Mouse (Mus musculus): ENCODE measurements around the gene Chic2.

Gene Chic2

DNA sequence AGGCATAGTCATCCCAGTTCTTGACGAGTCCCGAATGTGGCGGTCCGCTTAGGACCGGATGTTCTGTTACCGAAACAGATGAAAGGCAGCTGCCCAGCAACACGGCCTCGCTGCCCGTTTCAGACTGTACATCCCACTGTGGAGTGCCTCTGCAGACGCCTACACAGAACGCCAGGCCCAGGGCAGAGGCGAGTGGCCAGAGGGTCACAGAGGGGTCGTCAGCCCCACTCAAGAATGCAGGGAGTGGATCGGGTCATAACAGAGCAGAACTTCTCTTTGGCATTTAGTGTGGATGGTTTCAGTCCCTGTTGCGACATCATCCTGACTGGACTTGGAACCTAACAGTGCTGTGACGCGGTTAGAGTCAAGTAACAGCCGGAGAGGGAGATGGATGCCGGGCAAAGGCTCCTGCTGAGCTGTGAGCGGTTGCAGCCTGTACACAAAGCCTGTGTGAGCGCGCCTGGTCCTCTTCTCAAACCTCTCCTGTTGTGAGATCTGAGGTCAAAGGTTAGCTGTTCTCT lies 70.5 kb downstream of the Chic2 start:
- DNase-seq, result peak; percentile 51

DNA sequence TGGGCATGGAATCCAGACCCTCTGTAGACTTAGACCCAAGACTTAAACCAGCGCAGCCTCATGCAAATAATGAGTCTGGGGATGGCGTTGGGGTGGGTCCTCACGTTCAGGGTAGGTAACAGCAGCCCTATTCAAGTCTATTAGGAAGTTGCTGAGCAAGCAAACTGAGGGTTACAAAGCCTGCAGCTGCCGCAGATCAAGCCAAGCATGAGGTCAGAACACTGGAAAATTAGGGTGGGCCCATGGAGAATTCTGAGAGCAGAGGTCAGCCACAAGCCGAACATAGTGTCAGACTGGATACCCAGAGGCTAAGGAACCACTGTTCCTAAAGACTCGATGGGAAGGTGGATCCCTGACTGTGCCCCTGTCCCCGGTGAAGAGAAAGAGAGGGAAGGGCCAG lies 73.2 kb downstream of the Chic2 start:
- DNase-seq, result peak; percentile 14

DNA sequence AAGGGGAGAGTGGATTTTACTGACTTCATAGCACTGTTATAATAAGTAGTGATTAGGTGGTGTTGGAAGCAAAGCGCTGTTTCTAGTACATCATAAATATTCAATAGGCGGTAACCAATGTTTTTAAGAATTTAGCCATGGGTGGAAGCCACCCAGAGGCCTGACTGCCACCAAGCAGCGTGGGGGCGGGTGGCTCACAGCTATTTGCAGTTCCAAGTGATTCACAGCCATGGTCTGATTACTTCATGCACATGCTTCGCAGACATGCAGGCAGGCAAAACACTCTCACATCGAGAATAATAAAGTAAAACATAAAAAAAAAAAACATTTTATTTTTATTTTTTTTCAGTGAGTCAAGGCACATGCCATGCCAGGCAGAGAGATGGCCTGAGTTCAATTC lies 75.2 kb downstream of the Chic2 start:
- no peak for DNase-seq

DNA sequence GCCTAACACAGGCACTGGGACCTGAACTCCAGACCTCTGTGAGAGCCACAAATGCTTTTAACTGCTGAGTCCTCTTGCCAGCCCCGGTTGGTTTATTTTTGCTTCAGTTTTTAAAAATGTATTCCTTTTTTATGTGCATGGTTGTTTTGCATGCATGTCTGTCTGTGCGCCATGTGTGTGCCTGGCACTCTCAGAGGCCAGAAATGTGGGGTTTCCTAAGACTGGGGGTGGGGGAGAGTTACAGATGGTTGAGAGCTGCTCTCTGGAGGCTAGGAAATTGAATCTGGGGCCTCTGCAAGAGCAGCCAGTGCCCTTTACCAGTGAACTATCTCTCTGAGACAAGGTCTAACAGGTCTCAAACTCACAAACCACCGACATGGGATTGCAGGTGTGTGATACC lies 76.7 kb downstream of the Chic2 start:
- DNase-seq, result no peak

DNA sequence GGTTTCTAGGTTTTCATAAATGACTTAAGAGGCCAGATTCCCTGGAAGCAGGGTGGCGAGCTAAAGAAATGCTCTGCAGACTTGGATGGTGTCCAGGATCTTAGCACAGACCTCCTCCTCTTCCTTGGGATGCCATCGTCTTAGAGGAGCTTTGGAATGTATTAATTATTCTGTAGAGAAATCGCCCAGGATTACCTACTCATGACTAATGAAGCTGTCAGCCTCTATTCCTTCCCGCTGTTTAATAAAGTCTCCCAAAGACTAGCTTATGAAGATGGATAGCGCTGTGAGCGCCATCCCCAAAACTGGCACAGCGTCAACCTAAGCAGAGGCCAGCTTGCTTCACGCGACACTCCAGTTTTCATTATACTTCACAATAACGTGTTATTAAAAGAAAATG lies 77.7 kb downstream of the Chic2 start:
- no peak for DNase-seq

DNA sequence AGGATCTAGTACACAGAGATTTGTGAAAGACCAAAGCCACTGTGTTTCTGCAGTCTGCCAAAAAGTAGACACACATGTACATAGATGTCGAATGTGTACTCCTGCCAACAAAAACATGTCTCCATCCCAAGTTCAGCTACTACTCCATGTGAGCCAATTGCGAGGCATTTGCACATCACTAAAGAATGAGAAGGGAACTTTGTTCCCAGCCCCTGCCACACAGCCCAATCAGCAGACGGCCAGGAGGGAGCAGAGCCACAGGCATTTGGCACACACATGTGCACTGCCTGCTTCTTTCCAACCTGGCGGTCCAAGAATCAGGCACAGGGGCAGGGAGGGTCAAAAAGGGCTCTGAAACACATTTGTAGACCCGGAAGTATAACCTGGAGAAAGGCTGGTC lies 81.8 kb downstream of the Chic2 start:
- no peak for DNase-seq

DNA sequence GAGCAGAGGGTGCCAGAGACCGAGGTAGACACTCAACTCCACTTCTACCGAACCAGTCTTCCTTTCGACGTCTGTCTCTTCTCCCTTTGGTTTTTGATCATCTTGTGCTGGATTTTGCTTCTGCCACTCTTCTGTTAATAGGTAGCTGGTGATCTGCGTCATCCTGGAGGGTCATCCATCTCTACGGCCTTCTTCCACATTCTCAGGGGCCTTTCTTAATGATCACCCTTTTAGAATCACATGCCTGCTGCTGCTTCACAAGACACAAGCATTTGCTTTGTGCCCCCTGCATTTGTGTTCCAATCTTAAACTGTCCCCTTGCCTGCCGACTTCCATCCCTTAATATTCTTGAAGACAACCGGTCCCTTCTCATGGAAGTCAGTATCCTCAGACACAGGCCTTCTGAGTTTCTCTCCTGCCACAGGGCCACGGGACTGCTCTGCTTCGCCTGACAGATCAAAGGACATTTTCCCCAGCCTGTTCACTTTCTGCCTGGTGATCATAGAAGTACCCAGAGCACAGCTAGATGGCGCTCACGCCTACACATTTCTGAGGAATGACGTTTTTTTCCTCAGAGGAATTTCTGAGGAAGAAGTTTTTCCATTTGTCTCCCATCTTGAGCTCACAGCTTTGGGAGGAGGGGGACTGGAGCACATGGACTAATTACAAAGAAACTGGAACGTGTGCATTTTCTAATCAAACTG lies 83.6 kb downstream of the Chic2 start:
- DNase-seq, result peak; percentile 74

DNA sequence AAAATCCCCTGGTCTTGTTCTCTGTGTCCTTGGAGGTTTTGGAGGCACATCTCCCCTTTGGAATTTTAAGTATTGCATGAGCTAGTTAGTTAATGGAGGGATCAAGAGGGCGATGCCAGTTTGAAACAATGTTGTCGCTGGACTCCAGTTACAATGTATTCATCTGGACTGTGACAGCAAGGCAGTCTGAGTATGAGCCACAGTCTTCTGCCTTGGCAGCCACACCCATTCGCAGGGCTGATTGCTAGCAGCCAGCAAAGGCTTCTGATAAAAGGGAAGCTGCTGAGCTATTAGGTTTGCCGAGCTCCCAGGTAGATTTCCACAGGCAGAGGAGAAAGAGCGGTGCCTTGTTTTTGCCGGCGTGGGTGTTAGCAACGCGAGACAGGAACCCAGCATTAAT lies 84.3 kb downstream of the Chic2 start:
- DNase-seq, result no peak

DNA sequence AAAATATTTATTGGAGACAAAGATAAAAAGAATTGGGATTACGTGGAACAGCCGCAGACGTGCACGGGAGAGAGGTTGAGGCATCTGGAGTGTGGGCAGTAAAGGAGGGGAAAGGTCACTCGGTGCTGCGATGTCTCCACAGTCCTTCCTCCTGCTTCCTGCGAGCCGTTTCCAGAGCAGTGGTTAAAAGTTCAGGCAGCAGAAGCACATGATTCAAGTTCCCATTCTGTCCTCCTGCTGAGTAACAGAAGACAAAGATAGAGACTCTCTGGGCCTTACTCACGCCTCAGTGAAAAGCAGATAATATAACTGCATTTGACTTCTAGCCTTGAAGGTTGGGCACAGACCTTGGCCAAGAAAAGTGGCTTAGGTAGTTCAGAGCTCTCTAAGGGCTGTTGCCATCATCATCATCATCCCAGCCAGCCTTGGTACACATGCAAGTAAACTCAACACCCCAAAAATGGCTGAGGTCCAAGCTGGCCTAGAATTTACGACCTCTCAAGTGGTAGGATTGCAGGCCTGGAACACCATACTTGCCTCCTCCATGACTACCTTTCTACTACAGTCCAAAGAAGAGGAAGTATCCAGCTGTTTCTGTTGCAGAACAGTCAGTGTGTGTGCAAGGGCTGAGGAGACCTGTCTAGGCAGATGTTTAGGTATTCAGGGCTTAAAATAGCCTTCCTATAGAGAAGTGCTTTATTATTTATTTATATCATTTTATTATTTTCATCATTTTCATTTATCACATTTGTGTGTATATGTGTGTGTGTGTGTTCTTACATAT lies 87.1 kb downstream of the Chic2 start:
- no peak for DNase-seq

DNA sequence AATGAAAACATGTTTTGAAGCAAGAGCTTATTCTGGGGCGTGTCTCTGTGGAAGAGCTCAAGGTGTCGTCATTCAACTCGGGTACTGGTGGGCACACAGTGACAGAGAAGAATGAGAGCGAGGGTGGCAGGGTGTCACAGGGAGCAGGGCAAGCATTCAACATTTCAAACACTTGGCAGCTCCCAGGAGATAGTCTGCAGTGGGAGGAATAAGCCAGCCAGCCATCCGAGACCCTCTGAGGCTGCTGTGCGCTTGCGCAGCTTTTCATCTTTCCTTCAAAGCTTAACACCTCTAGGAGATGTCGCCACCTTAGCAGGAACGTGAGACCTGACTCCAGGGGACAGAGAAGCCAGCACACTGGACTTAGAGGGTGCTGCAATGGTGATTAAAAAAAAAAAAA lies 88.2 kb downstream of the Chic2 start:
- no peak for DNase-seq

DNA sequence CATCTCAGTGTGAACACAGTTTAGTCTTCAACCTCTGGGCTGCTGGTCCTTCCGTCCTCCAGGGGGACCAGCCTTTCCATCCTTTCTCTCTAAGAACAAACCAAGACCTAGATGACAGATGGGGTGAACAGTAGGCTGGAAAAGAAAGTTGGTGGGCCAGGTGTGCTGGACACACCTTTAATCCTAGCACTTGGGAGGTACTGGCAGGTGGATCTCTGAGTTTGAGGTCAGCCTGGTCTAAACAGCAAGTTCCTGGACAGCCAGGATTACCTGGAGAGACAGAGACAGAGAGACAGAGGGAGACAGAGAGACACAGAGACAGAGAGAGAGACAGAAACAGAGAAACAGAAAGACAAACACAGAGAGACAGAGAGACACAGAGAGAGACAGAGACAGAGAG lies 89.0 kb downstream of the Chic2 start:
- no peak for DNase-seq

DNA sequence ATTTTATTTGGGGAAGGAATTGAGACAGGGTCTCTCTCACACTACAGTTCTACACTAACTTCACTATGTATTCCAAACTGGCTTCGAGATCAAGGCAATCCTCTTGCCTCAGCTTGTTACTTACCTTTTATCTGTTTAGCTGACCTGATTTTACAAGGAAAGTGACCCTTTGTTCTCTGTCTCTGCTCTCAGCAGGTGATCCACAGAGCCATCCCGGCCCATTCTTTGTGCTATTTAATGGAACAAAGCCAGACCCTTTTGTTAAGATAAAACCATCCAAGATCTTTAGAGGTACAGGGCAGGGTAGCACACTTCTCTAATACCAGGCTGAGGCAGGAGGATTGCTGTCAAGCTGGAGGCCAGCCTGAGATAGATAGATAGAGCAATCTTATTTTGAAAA lies 91.6 kb downstream of the Chic2 start:
- DNase-seq, result no peak

DNA sequence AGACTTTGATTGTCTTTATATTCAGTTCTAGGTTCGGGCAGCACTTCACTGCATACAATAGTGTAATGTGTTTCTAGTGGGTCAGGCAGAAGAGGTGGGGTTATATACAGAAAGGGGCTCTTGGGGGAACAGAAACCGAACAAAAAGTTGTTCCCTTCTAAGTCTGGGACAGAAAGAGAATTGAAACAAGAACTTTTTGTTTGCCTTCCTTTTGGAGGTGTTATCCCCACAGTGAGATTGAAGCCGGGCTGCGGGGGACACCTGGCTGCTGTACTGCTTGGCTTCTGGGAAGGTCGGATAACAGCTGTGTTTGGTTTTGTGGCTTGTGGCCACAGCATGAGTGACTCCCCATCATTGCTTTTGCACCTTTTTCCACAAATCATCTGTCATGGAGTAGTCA lies 93.2 kb downstream of the Chic2 start:
- no peak for DNase-seq

DNA sequence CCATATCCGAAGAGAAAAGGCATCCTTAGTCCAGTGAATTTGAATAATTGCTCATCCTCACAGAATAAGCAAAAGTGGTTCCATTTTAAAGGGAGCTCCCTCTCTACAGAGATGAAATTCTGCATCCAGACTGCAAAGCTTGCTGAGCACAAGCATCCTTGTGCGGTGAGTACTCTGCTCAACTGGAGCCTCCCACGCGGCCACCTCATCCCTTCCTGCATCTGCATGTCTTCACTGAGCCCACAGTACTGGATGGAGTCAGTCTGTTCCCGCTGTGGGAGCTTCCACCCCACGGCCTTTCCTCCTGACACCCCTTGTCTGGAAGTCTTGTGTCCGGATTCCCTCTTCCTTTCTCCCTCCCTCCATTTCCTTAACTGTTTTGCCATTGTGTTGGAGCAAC lies 95.3 kb downstream of the Chic2 start:
- DNase-seq, result no peak

DNA sequence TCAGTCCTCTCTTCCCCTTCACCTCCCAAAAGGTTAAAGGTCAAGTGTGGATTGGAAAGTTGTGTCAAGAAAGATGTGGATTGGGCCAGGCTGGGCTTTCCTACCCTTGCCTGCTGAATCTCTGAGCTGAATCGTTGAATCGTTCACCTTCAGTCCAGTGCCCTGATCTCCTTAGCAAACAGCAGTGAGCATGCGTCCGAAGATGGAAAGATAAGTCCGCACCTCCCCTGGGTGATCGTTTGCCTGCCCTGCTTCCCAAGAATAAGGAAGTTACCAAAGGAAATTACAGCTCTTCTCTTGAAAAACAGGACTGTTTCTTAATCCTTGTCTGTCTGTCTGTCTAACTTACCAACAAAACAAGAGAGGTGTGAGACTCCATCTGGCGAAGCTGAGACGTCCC lies 96.1 kb downstream of the Chic2 start:
- no peak for DNase-seq
